Mouse (Mus musculus): ENCODE measurements around the gene D330020A13Rik. TPM values are rescaled to one million over a fixed set of nuclear protein-coding genes. Genes with fewer than 3 reads are reported as not detected.

D330020A13Rik gene
- not detected for total RNA-seq (2021)
- long read RNA-seq, experiment 1: 0 reads
- long read RNA-seq, experiment 2: 0 reads

- DNase-seq (ENCODE audit: low spot score in 2 of 2): peak; percentile 47 to 70
Observed at GRCm38 (mm10) chr6:120294056-120294784, at the start of gene D330020A13Rik, which contains the start of gene B4galnt3. TSS of gene D330020A13Rik (plus strand) at chr6:120294364. TSS of gene B4galnt3 (minus strand) at chr6:120294559.

DNA sequence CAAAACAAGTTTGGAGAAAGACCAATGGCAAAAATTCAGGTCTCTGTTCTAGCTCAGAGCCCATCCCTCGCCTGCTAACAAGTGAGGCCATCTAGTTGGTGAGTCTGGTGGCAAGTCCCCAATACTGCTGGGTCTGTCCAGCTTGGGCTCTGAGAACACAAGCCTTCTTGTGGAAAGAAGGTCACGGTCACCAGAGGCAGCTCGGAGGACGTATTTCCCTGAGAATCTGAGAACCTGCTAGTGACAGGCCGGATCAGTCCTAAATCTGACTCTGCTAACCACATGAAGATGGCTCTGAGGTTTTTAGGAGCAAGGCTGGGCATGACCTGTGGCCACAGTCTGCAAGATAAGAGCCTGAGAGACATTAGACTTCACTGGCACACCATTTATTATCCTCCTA, 47.5 kb upstream of the D330020A13Rik start:
- DNase-seq (ENCODE audit: low spot score in 2 of 2): no peak

DNA sequence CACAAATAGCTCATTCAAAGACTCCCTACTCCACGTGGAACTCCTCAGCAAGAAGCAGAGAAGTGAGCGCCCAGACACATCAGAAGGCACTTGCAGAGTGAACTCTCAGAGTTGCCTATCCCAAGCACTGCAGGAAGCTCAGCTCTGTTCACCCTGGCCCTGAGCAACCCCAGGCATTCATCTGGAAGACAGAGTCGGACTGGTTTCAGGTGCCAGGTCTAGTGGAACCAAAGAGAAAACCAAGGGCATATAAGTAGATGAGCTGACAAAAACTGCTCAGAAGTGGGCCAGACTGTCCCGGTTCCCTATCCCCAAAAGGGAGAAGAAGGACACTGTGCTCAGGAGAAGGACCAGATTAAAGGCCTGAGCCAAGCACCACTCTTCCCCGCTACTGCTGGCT, 44.3 kb upstream of the D330020A13Rik start:
- no peak for DNase-seq (ENCODE audit: low spot score in 2 of 2)

- DNase-seq (ENCODE audit: low spot score in 2 of 2): no peak
Observed at GRCm38 (mm10) chr6:120251010-120251409, 43.2 kb upstream of the D330020A13Rik start.

DNA sequence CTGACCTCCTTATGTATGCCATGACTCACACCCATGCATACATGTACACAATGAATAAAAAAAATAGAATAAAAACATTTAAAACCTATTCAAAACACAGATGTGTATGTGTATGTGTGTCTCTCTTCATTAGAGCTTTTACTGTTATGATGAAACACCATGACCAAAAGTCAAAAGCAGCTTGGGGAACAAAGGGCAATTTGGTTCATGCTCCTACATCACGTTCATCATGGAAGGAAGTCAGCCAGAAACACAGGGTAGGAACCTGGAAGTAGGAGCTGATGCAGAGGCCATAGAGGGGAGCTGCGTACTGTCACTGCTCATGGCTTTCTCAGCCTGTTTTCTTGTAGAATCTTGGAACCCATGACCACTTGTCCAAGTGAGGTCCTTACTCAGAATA, 41.4 kb upstream of the D330020A13Rik start:
- DNase-seq (ENCODE audit: low spot score in 2 of 2): no peak

DNA sequence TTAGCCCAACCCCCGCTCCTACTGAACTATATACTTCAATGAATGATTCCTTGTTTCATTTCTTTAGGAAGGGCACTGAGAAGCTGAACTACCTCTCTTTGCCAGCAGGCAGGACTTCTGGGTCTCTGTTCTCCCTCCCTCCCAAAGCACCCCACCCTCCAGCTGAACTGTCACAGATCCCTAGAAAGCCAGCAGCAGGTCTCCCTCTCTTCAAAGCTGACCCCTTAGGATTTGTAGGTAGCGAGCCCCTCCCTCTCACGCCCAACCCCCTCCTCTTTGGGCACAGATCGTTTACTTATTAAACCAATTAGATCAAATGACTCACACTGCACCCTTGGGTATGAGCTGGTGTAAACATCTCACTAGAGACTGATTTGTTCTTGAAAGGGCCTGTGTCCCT, 39.5 kb upstream of the D330020A13Rik start:
- DNase-seq (ENCODE audit: low spot score in 2 of 2): no peak

DNA sequence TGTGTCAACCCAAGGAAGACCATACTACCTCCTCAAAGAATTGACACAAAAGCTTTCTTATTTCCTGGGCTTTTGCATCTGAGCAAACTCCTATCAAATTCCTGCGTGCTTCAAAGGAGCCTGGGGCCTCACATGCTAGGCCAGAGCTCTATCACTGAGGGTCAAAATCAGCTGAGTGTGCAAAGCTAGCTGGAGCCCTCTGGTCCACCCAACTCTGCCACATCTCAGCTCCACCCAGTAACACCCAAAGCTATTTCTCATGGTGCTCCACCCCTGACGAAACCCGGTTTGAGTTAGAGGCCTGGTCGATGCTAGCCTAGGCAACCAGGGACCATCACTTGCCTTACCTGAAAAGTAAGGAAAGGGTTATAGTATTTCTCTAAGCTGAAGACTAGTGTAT, 39.0 kb upstream of the D330020A13Rik start:
- DNase-seq (ENCODE audit: low spot score in 2 of 2): no peak

GRCm38 (mm10) chr6:120255701-120256100, 38.5 kb upstream of the D330020A13Rik start:
- peak; percentile 41 to 62 for DNase-seq (ENCODE audit: low spot score in 2 of 2)

DNA sequence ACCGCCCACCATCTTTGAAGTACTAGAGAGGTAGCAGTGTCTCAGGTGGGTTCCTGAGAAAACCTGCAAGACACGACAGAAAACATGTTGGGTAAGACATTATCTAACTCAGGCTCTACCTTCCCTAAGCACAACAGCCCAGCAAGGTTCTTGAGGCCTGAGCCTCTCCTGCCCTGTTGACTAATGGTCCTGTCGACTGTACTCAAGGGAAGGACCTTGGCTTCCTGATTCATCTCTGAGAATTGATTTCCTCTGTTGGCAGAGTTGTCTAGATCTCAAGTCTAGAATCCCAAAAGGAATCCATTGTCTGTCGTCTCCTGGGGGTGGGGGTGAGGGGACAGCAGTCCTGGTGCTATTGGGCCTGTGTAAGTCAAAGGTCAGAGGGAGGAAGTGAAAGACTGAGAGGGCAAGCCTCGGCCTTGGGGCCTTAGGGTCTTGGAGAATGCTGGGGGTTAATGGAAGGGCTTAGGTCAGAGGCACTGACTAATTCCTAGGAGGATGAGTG, 37.7 kb upstream of the D330020A13Rik start:
- DNase-seq (ENCODE audit: low spot score in 2 of 2): no peak

GRCm38 (mm10) chr6:120259481-120259880, 34.7 kb upstream of the D330020A13Rik start:
- no peak for DNase-seq (ENCODE audit: low spot score in 2 of 2)

GRCm38 (mm10) chr6:120262886-120263531, 31.2 kb upstream of the D330020A13Rik start:
- no peak for DNase-seq (ENCODE audit: low spot score in 2 of 2)

- DNase-seq (ENCODE audit: low spot score in 2 of 2): no peak
Observed at GRCm38 (mm10) chr6:120263608-120264007, 30.6 kb upstream of the D330020A13Rik start.

DNA sequence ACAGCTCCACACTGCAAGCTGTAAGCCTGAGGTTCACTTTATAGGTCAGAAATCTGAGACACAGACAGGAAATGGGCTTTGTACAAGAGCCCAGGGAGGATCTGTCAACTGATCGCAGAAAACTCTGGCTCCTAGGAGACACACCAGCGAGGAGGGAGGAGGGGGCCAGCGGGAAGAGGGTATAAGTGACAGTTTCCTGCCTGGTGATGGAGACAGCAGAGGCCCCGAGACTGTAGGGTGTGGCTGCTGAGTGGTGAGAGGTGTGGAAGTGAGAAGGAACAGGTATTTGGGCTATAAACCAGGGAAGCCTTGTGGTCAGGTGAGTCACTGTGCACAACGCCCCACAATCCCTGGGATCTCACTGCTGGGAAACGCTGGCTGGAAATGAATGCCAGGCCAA, 30.0 kb upstream of the D330020A13Rik start:
- no peak for DNase-seq (ENCODE audit: low spot score in 2 of 2)

GRCm38 (mm10) chr6:120274181-120274580, 20.0 kb upstream of the D330020A13Rik start:
- no peak for DNase-seq (ENCODE audit: low spot score in 2 of 2)

GRCm38 (mm10) chr6:120274887-120275286, 19.3 kb upstream of the D330020A13Rik start:
- DNase-seq (ENCODE audit: low spot score in 2 of 2): no peak

DNA sequence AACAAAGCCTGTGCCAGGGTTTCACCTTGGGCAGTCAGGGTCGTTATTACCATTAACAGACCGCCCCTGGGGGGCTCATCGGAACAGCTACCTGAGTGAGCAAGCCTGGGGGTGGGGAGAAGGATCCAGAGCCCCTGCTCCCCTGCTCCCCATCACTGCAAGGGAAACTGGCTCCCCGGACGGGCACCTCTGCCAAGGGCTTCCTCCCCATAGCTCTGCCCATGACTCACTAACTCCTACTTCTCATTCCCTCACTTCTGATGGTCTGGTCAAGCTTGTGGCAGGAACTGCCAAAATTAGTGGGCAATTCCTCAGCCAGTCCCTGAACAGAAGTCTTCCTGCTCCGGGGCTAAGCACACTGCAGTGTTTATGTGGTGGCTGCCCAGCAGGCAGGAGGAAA, 18.9 kb upstream of the D330020A13Rik start:
- peak in 1 of 2 experiments; percentile 15 for DNase-seq (ENCODE audit: low spot score in 2 of 2)

DNA sequence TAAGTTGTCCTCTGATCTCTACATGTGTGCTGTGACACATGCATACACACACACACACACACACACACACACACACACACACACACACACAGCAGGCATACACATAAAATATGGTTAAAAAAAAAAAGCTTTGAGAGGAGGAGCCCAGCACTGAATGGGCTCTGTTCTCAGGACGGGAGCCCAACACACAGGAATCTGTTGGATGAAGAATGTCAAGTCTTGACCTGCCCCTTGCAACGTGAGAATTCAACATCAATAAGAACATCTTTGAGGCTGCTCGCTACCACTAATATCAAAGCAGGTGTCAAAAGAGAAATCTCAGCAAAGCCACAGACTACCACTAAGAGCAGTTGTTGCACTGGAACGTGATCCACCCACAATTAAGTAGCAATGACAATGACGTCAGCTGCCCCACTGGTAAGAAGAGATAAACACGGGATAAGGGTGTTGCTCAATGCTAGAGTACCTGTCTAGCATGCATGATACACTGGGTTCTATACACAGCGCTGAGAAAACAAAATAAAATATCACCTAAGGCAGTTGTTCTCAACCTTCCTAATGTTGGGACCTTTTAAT, 17.2 kb upstream of the D330020A13Rik start:
- no peak for DNase-seq (ENCODE audit: low spot score in 2 of 2)

DNA sequence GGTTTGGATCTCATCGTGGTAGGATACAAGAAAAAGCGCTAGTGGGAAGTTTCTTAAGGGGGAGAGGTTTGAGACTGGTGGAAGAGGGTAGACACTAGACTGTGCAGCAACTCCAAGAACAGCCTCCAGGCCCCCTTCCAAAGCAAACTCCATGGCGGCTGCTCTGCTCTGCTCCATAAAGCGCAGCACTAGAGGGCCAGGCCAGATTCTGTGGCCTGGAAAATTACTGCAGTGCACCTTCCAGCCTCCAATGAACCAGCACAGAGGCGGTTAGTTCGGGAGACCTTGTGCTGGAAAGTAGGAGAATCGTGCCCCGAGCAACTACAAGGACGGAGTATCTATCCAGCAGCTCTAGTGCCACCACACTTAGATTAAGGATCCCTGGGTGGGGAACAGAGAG, 6.9 kb upstream of the D330020A13Rik start:
- no peak for DNase-seq (ENCODE audit: low spot score in 2 of 2)

DNA sequence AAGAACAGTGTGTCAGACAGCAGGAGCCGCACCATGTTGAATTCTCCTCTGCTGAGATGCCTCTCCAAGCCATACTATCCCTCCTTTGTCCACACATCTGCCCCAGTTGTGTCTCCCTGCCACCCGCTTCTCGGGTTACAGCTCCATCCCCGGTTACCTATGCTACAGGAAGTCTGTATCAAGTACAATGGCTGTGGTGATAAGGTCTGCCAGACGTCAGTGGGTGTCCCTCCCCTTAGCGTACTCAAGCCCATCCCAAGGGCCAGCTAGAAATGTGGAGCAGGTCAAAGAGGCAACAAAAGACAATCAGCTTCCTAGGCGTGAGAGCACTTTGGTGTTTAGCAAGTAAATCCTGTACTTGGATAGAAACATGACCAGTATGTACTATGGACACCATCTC, 5.6 kb upstream of the D330020A13Rik start:
- no peak for DNase-seq (ENCODE audit: low spot score in 2 of 2)

DNA sequence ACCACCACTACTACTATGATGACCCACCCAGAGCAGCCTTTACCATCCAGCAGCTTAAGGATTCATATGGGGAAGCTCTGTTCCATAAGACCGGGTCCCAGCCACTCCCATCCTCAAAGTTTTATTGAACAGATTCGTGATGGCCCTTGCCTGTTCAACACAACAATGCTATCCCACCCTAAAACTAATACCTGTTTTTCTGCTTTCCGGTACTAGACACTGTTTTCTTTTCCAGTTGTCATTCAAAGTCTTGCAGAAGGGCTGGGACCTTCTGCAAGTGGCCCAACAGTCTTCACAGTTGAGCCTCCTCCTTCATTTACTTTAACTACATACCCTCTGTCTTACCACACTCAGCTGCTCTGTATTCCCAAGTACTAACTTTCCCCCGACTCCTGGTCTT, 4.7 kb upstream of the D330020A13Rik start:
- DNase-seq (ENCODE audit: low spot score in 2 of 2): no peak

GRCm38 (mm10) chr6:120291396-120292009, 2.7 kb upstream of the D330020A13Rik start:
- DNase-seq (ENCODE audit: low spot score in 2 of 2): no peak

DNA sequence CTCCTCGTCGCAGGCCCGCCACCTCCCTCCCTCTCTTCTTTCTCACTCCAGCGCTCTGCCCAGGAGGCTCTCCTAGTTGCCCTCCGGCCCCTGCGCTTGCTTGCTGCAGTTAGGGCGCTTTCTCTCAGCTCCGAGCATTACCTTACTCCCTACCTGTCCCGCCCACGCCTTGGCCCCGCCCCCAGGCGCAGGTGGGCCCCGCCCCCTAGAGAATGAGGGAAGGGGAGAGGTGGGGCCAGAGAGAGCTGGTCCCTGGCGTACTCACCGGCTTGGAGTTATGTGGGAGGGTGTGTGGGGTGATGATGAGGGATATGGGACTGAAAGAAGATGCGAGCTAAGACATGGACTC, 595 bp downstream of the D330020A13Rik start:
- DNase-seq (ENCODE audit: low spot score in 2 of 2): peak; percentile 31 to 38

Data from left cerebral cortex, adult 18-20 months (tissue).